Mouse (Mus musculus) heart, postnatal 36 days (tissue): ENCODE measurements around the gene Rragd. TPM values are rescaled to one million over a fixed set of nuclear protein-coding genes. Genes with fewer than 3 reads are reported as not detected.
A peak's percentile ranks its signal among the peaks of the same experiment; 100 is the strongest.
"Not testable (repeated sequence)": the region's sequence is repeated elsewhere in the genome, so short reads cannot be mapped to it uniquely, and the experiment has no call there.

Experiments
- DNase-seq, 2 experiments: peaks; one replicate each; pipeline ENCODE4 v3.0.0; 2021 to 2022
- intact Hi-C: fragments of 180-260 bp; cut with DNase I; formaldehyde crosslinking; loops from one replicate; pipeline ENCODE4 v1.15.1; 2025
- total RNA-seq, 2 experiments: library from RNA; stranded (reverse); gene quantifications; 2 replicates each; pipeline ENCODE4 v1.2.3; 2021

Gene Rragd
- total RNA-seq, result 10 to 100 TPM; 89.1 to 92.1 TPM

DNA sequence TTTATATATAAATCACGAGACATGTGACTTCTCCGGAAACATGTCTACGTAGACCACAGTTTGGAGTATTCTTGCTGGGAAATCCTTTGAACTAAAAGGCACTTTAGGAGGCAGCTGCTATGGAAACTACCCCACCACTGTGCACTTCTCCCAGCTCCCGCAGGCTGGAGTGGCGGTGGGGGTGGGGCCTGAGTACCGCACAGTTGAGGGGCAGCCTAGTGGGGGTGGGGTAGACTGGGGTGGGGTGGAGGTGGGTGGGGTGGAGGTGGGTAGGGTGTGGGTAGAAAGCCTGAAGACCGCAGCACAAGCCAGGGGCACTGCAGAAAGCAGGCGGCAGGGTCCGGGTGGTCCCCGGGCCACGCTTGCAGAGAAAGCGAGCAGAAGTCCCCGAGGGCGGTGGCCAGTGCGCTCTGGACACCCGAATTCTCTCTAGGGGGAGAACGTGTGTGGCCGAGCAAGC, at the start of gene Rragd:
Rragd (plus strand) TSS at position 322 of the 460 bp plus-strand sequence.
- intact Hi-C loops, result no loop called here
- DNase-seq, result no peak

DNA sequence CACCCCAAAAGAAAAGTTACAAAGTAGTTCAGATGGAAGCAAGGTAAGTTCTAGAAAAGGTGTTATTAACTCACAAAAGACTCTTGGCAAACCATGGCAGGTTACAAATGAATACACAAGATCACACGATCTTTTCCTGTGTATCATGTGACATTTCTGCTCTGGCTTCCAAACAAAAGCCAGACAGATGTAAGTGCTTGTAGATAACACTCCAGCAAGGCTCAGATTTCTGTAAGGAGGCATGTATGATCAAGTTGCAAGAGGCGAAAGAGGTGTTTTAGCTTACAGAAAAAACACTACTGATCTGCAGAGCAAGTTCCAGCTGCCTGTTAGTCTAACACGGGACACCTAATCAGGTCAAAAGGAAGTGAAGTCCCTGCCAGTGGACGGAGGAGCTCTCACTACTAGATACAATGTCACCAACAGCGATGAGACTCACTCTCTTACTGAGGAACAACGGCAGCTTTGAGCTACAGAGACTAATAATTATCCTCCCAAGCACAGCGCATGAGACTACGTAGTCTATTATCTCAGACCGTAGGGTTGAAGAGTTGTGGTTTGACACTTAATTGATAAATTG, 46.0 kb upstream of the Rragd start:
- intact Hi-C loops, result no loop called here
- DNase-seq, result no peak

DNA sequence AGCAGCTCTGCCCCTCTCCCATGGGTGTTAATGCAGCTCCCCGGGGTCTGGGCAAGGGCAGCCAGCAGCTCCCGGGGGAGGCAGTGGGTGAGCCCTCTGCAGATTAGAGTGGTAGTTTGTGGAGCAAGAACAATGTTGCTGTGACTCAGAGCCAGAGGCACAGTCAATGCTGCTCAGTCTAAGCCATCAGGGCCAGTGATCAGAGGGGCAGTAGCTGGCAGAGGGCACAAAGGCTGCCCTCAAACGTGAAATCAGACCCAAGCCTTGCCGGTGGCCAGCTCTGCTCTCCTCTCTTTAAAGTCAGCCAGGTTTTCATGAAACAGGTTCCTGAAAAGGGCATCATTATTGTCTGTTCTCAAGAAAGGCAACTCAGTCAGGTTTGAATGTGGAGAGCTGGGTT, 43.3 kb upstream of the Rragd start:
- intact Hi-C loops, result no loop called here
- no peak for DNase-seq

DNA sequence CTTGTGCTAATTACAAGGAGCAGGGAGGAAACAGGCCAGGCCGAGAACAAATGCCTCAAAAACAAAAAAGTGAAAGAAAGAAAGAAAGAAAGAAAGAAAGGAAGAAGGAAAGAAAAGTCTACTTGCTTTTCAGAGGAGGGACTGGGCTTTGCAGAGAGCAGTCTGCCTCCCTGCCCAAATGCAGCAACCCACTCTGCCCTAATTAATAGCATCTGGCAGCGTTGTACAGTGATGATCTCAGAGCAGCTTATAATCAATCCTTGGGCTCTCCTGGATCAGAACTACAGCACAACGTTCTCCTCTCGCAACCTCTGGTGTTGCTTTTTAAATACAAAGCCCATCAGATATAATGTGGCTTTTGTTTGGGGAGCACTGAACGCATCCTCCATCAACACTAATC, 42.9 kb upstream of the Rragd start:
- intact Hi-C loops, result no loop called here
- no peak for DNase-seq

DNA sequence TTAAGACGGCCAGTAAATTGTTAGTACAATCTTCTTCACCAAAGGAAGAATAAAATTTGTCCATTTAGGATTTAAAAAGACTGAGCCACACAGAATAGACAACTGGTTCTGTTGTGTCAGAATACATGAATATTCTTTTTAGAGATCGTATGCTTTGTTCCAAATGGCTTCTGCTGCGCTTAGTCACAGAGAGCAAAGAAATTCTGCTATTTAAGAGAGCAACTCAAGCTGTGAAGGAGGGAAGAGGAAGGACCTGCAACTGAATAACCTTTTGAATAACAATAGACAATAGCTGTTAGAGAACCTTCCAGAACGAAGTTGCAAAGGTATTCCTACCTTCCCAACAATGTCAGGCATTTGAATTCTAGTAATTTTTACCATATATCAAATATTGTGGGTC, 41.9 kb upstream of the Rragd start:
- intact Hi-C loops, result no loop called here
- DNase-seq, result no peak

DNA sequence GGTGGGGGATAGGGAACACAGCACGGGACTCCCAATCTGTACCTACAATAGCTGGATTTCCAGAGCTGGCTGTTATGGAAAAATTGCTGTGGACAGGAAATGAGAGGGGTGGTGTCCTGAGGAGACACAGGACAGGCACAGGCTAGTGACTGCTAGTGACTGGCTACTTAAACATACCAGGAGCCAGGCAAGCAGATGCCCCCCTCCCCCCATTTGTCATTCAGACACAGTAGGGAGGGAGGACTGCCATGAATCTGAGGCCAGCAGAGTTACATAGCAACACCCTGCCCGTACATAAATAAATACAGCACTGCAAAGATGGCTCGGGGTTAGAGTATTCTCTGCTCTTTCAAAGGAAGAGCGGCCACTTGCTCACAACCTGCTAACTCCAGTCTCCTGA, 35.2 kb upstream of the Rragd start:
- peak in 1 of 2 experiments; percentile 25 for DNase-seq
- intact Hi-C loops, result loop anchor here (2.0 kb wide), 1 partner anchor 57 kb away; no protein-coding TSS in a partner anchor

DNA sequence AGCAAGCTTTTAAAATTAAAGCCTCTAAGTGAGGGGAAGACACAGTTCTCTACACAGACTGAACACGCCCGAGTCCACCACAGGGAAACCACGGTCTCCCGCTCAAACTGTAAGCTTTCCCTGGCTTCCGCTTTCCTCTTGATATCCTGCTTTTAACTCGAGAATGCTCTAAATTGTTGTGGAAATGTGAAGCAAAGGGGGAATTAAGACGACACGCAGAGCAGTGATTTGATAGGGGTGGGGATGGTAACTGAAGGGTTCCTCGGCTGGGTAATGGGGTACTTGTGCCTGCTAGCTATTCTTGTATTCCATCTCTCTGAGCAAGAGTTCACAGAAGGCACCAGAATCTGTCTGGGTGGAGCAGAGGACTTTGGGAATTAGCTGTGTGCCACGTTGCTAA, 34.1 kb upstream of the Rragd start:
- no peak for DNase-seq
- intact Hi-C loops, result loop anchor here (2.0 kb wide), 1 partner anchor 58 kb away; no protein-coding TSS in a partner anchor

DNA sequence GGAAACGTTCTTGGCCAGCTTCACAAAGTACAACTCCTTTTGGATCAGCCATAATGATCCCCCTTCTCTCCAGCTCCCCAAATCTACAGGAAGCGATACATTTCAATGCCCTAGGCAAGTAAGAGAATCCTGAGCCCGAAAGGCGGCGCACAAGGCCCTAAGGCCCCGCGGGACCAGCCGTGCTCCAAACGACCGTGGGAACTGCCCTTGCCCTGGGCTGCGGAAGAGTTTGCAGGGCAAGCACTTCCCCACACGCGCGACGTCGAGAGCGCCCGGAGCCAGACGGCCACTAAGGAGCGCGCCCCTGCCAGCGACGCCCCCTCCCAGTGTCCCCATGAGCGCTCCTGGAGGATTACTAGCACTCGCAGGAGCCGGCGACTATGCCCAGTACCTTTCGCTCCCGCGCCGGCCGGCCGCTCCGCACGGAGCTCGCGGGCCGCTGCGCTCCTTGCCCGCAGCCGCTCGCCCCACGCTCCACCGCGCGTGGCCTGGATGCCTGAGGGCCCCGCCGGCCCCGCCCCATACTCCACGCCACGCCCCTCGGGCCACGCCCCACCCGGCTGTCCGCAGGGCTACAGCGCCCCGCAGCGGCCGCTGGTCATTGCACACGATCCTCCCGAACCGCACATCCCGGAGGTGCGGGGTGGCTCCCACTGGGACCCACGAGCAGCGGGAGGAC, 32.3 kb upstream of the Rragd start, which contains the start of gene Ankrd6:
Ankrd6 (minus strand) TSS at position 486 of the 679 bp plus-strand sequence.
- peak; percentile 81 to 82 for DNase-seq
- intact Hi-C loops, result loop anchor here (2.0 to 5.0 kb wide), 5 partner anchors 68 to 363 kb away; partner anchors contain the start of genes Lyrm2 and Mdn1

DNA sequence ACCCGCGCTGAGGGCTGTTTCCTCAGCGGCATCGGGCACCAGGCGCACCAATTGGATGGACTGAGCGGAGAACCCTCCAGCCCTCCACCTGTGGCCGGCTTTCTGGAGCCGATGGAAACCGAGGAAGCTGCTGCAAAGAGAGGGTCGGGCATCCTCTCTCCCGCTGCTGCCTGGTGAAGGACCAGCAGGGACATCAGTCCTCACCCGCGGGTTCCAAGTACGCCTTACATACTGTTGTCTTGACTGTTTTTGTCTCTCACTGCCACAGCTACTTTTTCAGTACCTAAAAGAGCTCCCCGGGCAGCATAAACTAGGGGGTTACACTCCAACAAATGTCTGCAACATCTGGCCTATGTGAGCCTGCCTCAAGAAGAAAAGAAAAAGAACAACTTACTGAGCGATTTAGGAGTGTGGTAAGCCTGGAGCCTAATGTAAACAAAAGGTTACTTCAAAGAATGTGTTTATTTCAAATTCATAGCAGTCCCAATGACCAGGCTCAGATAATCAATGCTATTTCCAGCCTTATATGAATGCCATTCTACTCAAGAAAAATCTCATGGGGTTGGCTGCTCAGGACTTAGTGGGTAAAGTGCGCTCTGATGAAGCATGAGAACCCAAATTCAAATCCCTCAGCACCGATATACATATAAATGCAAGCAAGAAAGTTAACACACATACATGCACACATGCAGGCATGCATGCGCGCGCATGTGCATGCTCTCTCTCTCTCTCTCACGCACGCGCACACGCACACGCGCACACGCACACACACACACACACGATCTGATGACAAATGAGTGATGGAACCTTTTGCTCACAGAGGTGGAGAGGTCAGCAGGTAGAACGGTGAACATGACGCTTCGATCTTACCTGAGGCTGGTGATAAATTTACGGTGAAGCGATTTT, 31.5 kb upstream of the Rragd start:
- intact Hi-C loops, result loop anchor here (2.0 to 5.0 kb wide), 5 partner anchors 68 to 364 kb away; partner anchors contain the start of genes Lyrm2 and Mdn1
- DNase-seq, result no peak

DNA sequence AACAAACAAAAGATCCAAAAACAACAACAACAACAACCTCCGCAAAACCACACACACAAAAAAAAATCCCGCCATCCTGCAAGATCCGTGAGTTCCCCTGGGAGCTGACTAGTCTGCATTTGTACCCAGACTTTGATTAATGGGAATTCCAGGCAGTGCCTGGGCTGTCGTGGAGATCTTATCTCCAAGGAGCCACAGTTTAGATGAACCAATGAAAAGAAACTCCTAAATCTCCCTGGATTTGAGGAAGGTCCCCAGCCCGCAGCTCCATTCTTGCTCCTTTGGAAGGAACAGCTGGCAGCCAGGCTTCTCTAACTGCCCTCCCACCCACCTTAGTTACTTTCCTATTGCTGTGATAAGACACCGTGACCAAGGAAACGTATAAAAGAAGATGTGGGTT, 30.2 kb upstream of the Rragd start:
- intact Hi-C loops, result loop anchor here (5.0 kb wide), 3 partner anchors 205 to 365 kb away; partner anchors contain the start of gene Mdn1
- DNase-seq, result no peak

DNA sequence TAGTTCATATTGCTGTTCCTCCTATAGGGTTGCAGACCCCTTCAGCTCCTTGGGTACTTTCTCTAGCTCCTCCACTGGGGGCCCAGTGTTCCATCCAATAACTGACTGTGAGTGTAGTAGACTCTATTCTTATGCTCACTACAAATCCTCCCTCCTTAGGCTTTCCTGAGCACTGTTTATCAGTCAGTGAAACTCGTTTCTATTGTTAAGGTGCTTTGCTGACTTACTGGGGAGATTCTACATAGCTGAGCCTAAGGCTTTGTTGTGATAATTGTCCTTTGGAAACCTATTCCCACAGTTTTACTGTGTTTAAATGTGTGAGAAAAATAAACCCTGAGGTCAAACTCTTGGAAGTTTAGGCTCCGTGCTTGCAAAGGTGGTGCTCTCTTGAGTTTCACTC, 26.4 kb upstream of the Rragd start:
- intact Hi-C loops, result no loop called here
- no peak for DNase-seq

DNA sequence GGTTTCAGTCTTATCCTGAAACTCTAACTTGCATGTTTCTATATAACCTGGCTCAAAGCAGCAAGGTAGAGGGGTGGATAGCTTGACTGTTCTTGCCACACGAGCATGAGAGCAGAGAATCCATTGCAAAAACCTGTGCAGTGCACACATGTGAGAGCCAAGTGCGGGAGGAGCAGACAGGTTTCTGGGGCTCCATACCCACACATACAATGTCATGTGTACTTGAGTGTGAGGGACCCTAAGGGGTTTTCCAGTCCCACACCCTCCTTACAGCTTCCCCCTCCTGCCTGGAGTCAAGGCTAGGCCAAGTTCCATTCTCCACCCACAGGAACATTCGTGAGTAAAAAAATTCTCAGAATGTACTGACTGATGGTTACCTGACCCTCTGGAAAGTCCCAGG, 21.4 kb upstream of the Rragd start:
- no peak for DNase-seq
- intact Hi-C loops, result no loop called here

DNA sequence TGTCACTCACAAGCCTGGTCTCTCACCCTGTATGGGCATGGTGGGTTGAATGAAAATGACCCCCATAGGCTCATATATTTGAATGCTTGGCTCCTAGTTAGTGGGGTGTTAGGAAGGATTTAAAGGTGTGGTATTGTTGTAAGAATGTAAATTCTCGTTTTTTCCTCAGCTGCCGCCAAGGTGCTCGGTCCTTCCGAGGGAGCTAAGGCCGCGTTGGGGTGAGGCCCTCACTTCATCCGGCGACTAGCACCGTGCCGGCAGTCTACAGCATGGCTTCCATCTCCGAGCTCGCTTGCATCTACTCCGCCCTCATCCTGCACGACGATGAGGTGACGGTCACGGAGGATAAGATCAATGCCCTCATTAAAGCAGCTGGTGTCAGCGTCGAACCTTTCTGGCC, 18.2 kb upstream of the Rragd start:
- DNase-seq, intact Hi-C loops: not testable (repeated sequence)

DNA sequence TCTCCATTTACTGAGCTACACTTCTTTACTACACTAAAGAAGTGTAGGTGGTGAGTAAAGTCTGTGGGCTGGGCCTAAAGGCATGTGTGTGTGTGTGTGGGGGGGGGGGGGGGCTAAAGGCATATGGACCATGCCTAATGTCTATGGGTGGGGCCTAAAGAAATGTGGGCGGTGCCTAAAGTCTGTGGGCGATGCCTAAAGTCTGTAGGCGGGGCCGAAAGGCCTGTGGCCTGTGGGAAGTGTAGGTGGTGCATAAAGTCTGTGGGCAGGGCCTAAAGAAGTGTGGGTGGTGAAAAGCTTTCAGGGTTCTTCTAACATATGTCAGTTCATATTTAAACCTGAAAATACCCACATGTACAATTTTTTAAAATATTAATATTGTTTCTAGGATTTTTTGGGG, 5.5 kb upstream of the Rragd start:
- intact Hi-C loops, result no loop called here
- DNase-seq, result no peak

DNA sequence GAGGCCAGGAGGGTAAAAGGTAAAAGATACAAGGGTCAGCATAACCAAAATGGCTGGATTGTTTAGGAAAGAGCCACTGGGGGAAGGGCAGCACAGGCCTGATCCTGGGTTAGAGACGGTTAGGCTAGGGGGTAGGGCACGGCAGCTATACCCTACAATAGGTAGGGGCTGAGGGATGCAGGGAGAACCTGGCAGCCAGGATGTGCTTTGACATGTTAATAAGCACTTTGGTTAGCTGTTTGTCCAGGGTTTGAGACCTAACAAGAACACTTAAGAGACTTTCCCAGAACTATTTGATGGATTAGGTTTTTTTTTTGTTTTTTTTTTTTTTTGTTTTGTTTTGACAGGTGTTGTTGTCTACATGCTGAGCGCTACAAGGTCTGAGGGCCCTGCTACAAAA, 2.8 kb upstream of the Rragd start:
- intact Hi-C loops, result no loop called here
- no peak for DNase-seq

DNA sequence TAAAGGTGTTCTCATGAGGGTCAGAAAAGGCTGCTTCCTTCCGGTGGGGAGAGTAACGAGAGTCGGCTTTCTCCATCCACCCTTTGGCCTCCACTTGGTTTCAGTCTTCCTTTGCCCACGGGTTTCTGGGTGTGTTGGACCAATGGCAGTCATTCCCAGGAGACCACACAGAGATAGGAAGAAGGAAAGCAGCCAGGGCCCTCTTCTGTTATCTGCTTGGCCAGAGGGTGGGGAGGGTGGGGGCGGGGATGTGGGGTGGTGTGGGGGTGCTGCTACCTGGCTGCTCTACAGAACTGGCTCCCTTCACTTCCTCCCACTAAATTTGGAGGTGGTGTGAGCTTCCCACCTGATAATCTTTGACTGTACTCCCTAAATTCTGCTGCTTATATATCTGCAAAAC, 1.2 kb upstream of the Rragd start:
- DNase-seq, result peak in 1 of 2 experiments; percentile 11
- intact Hi-C loops, result no loop called here

DNA sequence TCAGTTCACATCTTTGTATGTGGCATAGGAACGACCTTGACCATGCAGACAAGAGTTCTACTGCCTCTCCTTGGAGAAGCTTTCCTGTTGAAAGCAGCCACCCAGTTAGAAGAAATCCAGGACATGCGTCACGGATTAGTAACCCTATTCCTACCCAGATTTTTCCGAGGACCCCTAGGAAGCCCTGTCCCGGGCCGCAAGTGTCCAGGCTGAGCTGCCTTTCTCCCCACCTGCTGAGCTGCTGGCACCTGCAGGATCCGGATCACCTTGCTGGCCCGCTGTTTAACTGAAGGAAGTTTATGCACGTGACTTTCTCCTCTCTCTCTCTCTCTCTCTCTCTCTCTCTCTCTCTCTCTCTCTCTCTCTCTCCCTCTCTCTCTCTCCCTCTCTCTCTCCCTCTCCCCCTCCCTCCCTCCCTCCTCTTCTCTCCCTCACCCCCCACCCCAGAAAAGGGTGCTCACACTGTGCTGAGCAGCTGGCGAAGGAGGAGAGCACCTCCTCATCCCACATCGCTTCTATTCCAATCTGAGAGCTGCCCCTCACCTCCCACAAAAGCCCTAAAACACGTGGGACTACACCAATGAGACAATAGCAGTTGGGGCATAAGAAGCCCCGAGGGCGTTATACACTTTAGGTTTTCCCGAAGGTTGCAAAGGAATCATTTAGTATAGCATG, 659 bp upstream of the Rragd start:
- intact Hi-C loops, result no loop called here
- DNase-seq, result peak; percentile 12 to 22

DNA sequence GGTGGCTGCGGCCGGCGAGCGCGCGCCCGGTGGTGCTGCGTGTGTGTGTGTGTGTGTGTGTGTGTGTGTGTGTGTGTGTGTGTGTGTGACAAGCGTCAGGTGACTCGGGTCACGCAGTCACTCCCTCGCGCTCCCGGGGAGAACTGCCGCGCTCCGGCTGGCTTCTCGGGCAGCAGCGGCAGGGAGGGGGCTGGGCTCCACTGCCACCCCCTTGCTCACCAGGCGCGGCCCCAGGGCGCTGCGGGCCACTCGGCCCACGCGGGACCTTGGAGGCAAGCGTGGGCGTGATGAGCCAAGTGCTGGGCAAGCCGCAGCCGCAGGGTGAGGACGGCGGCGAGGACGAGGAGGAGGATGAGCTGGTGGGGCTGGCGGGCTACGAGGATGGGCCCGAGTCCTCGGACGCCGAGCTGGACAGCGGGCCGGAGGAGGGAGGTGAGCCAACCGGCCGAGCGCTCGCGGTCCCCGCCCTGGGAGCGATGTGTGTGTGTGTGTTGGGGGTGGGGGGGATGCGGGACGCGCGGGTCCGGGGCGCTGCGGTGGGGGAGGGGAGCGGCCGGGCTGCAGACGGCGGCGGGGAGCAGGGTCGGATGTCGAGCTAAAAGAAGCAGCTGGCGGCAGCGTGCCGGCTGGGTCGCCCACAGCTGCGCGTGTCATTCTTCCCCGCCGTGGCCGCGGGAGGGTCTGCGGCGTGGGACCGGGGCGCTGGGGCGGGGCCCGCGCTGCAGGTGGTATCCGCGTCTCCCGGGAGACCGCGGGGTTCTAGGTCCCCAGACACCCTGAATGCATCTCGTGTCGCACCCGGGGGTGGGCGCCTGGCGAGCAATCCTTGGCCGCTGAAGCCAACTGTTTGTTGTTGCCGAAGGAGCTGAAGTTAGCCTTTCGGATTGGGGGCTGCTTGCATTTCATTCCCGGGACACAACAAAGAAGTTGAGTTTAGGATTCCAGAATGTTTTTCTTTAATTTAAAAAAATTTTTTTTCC, 629 bp downstream of the Rragd start:
- peak; percentile 59 to 71 for DNase-seq
- intact Hi-C loops, result no loop called here

DNA sequence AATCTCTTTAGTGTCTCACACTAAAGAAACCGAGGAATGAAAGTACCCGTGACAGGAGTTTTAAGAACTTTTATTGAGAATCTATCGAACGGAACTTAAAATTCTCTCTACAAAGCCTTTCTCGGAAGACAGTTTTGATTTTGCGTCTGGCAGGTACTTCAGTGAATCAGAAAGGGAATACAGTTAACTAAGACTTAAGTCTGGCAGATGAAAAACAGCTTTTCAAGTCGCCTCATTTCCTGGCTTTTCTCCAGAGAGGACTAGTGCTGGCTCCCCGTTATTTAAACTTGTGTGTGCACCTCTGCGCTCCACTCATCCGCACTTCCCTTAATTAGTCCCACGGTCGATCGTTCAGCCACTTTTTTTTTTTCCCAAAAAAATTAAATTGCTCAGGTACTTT, 1.4 kb downstream of the Rragd start:
- intact Hi-C loops, result no loop called here
- DNase-seq, result no peak
